Mouse (Mus musculus) duodenum, adult 2 months (tissue): ENCODE data around the gene Fyttd1. TPM values are rescaled to one million over a fixed set of nuclear protein-coding genes. Genes with fewer than 3 reads are reported as not detected.

Source experiments
- polyA plus RNA-seq: library from polyadenylated mRNA; depleted of rRNA; stranded (reverse); fragments of >200 nt; gene quantifications from 2 replicates; pipeline ENCODE4 v1.2.3, GENCODE M21; 2012; ENCODE audit warnings: low replicate concordance; rRNA removed

The Fyttd1 gene
- 0.44 and 0.81 TPM in 2 replicates for polyA plus RNA-seq

GRCm38 (mm10) chr16:32877343-32878156 is at the start of gene Fyttd1, which contains the start of gene Rubcn:
Fyttd1 (plus strand) TSS chr16:32877500.
Rubcn (minus strand) TSS chr16:32877766.

GRCm38 (mm10) chr16:32913937-32914881 is 36.9 kb downstream of the Fyttd1 start, which contains the start of gene Lrch3:
Lrch3 (plus strand) TSS chr16:32914100.

Other genes with a start within 250 kb of the Fyttd1 start
- gene Tnk2, start 233.6 kb upstream of the Fyttd1 start, polyA plus RNA-seq = 99.8 and 173 TPM in 2 replicates
- 20.8 and 41.7 TPM in 2 replicates for gene Muc4, start 141.6 kb upstream of the Fyttd1 start, polyA plus RNA-seq
- 0.13 and 1.4 TPM in 2 replicates for gene Muc20, start 80.1 kb upstream of the Fyttd1 start, polyA plus RNA-seq
- gene Smbd1, start 67.0 kb upstream of the Fyttd1 start, polyA plus RNA-seq = 4.6 and 5.2 TPM in 2 replicates
- gene Rubcn, start 266 bp downstream of the Fyttd1 start, polyA plus RNA-seq = 25.5 and 28.2 TPM in 2 replicates
- 4.0 and 7.2 TPM in 2 replicates for gene Lrch3, start 36.6 kb downstream of the Fyttd1 start, polyA plus RNA-seq
- 0.22 and 1.3 TPM in 2 replicates for gene Iqcg, start 178.7 kb downstream of the Fyttd1 start, polyA plus RNA-seq
- 17.3 and 30.3 TPM in 2 replicates for gene Rpl35a, start 179.0 kb downstream of the Fyttd1 start, polyA plus RNA-seq
- 0.46 and 1.8 TPM in 2 replicates for gene Lmln, start 185.0 kb downstream of the Fyttd1 start, polyA plus RNA-seq